Mouse (Mus musculus): ENCODE data around the gene Fam102a. TPM values are rescaled to one million over a fixed set of nuclear protein-coding genes. Genes with fewer than 3 reads are reported as not detected.
A peak's percentile ranks its signal among the peaks of the same experiment; 100 is the strongest.

Gene Fam102a
- polyA plus RNA-seq, 1 experiment from 2014 or later = 12.3 TPM

GRCm38 (mm10) chr2:32568149-32568548, 33.0 kb downstream of the Fam102a start:
- ATAC-seq (ENCODE audit: insufficient number of reproducible peaks, insufficient read depth, low FRiP score, low TSS enrichment, low read depth) = no peak
- WGBS = 77% methylated on average over 5 of the region's 5 CpGs
- Histone ChIP-seq H3K27me3 (no peaks in the 10 kb centered on the region), H3K9me3 (no peaks in the 10 kb centered on the region), H3K27ac (no peak overlapping the region), H3K9ac (replicated peaks) (no peak overlapping the region), H3K36me3 (peaks cover 70% of the 10 kb centered on the region), H3K4me2 (no peak overlapping the region), H3K4me1 (replicated peaks) (peaks cover 12% of the 10 kb centered on the region), H3K4me3 (replicated peaks) (no peak overlapping the region)

- ATAC-seq (ENCODE audit: insufficient number of reproducible peaks, insufficient read depth, low FRiP score, low TSS enrichment, low read depth) = no peak
- no peak overlapping the region for H3K27ac ChIP-seq
- H3K9ac ChIP-seq (replicated peaks) = no peak overlapping the region
- H3K4me2 ChIP-seq = no peak overlapping the region
- H3K36me3 ChIP-seq = peaks cover 64% of the 10 kb centered on the region
- H3K27me3 ChIP-seq = no peaks in the 10 kb centered on the region
- 91% methylated on average over 3 of the region's 3 CpGs for WGBS
- no peaks in the 10 kb centered on the region for H3K9me3 ChIP-seq
- H3K4me1 ChIP-seq (replicated peaks) = peaks cover 12% of the 10 kb centered on the region
- no peak overlapping the region for H3K4me3 ChIP-seq (replicated peaks)
Measured at GRCm38 (mm10) chr2:32568941-32569340, 33.8 kb downstream of the Fam102a start.

GRCm38 (mm10) chr2:32570698-32571494, 35.8 kb downstream of the Fam102a start, which contains the start of gene Dpm2:
TSS of gene Dpm2 (plus strand) at chr2:32570858.
- WGBS = 2% methylated on average over 36 of the region's 36 CpGs
- no peaks in the 10 kb centered on the region for H3K9me3 ChIP-seq
- peak within 1 kb of the TSS; percentile 68 for H3K9ac ChIP-seq (replicated peaks)
- peaks cover 45% of the 10 kb centered on the region for H3K36me3 ChIP-seq
- no peaks in the 10 kb centered on the region for H3K27me3 ChIP-seq
- peak within 1 kb of the TSS; percentile 56; the same call in 1 of the 2 replicates for H3K27ac ChIP-seq
- H3K4me2 ChIP-seq = peak within 1 kb of the TSS; percentile 93
- H3K4me1 ChIP-seq (replicated peaks) = peaks cover 15% of the 10 kb centered on the region
- H3K4me3 ChIP-seq (replicated peaks) = peak within 1 kb of the TSS; percentile 75
- peak; percentile 72 for ATAC-seq (ENCODE audit: insufficient number of reproducible peaks, insufficient read depth, low FRiP score, low TSS enrichment, low read depth)

- Histone ChIP-seq H3K36me3 (peaks cover 33% of the 10 kb centered on the region), H3K4me3 (replicated peaks) (no peak overlapping the region), H3K27me3 (peaks cover 10% of the 10 kb centered on the region), H3K27ac (no peak overlapping the region), H3K4me1 (replicated peaks) (peaks cover 18% of the 10 kb centered on the region), H3K9ac (replicated peaks) (no peak overlapping the region), H3K9me3 (no peaks in the 10 kb centered on the region), H3K4me2 (peak overlapping the region; percentile 93; the same call in 1 of the 2 replicates)
- WGBS = 90% methylated on average over 11 of the region's 11 CpGs
- ATAC-seq (ENCODE audit: insufficient number of reproducible peaks, insufficient read depth, low FRiP score, low TSS enrichment, low read depth) = no peak
Measured at GRCm38 (mm10) chr2:32572196-32572595, 37.1 kb downstream of the Fam102a start.

- peaks cover 33% of the 10 kb centered on the region for H3K27me3 ChIP-seq
- peak within 1 kb of the TSS; percentile 54 for H3K4me3 ChIP-seq (replicated peaks)
- ATAC-seq (ENCODE audit: insufficient number of reproducible peaks, insufficient read depth, low FRiP score, low TSS enrichment, low read depth) = no peak
- H3K36me3 ChIP-seq = peaks cover 13% of the 10 kb centered on the region; the same call in 1 of the 2 replicates
- peak within 1 kb of the TSS; percentile 68 for H3K9ac ChIP-seq (replicated peaks)
- 0 out of 2 replicates have a peak within 1 kb of the TSS, but pooled peaks have one; percentile 45 for H3K27ac ChIP-seq
- WGBS = 79% methylated on average over 6 of the region's 6 CpGs
- H3K4me2 ChIP-seq = peak within 1 kb of the TSS; percentile 94
- peaks cover 21% of the 10 kb centered on the region for H3K4me1 ChIP-seq (replicated peaks)
- no peaks in the 10 kb centered on the region for H3K9me3 ChIP-seq
Measured at GRCm38 (mm10) chr2:32574497-32574896, 39.4 kb downstream of the Fam102a start, which contains the start of gene Pip5kl1. TSS of gene Pip5kl1 (plus strand) at chr2:32574797.

GRCm38 (mm10) chr2:32574901-32575585, 39.9 kb downstream of the Fam102a start:
- Histone ChIP-seq H3K9me3 (no peaks in the 10 kb centered on the region), H3K36me3 (peaks cover 13% of the 10 kb centered on the region; the same call in 1 of the 2 replicates), H3K27ac (0 out of 2 replicates have a peak overlapping the region, but pooled peaks have one; percentile 45), H3K4me2 (peak overlapping the region; percentile 94), H3K27me3 (peaks cover 39% of the 10 kb centered on the region), H3K4me1 (replicated peaks) (peaks cover 21% of the 10 kb centered on the region), H3K9ac (replicated peaks) (peak overlapping the region; percentile 68), H3K4me3 (replicated peaks) (peak overlapping the region; percentile 54)
- 1% methylated on average over 26 of the region's 26 CpGs for WGBS
- ATAC-seq (ENCODE audit: insufficient number of reproducible peaks, insufficient read depth, low FRiP score, low TSS enrichment, low read depth) = no peak

GRCm38 (mm10) chr2:32575586-32576160, 40.5 kb downstream of the Fam102a start, which contains the start of gene 9430097D07Rik:
TSS of gene 9430097D07Rik (minus strand) at chr2:32575684.
- H3K9ac ChIP-seq (replicated peaks) = peak within 1 kb of the TSS; percentile 68
- peak within 1 kb of the TSS; percentile 54 for H3K4me3 ChIP-seq (replicated peaks)
- H3K9me3 ChIP-seq = no peaks in the 10 kb centered on the region
- WGBS = 7% methylated on average over 28 of the region's 28 CpGs
- peak within 1 kb of the TSS; percentile 94 for H3K4me2 ChIP-seq
- peaks cover 21% of the 10 kb centered on the region for H3K4me1 ChIP-seq (replicated peaks)
- ATAC-seq (ENCODE audit: insufficient number of reproducible peaks, insufficient read depth, low FRiP score, low TSS enrichment, low read depth) = peak; percentile 45; the same call in 1 of the 2 replicates
- H3K27ac ChIP-seq = 0 out of 2 replicates have a peak within 1 kb of the TSS, but pooled peaks have one; percentile 45
- H3K36me3 ChIP-seq = peaks cover 13% of the 10 kb centered on the region; the same call in 1 of the 2 replicates
- H3K27me3 ChIP-seq = peaks cover 42% of the 10 kb centered on the region

GRCm38 (mm10) chr2:32576532-32576931, 41.4 kb downstream of the Fam102a start:
- peaks cover 42% of the 10 kb centered on the region for H3K27me3 ChIP-seq

GRCm38 (mm10) chr2:32578146-32579046, 43.3 kb downstream of the Fam102a start:
- ATAC-seq (ENCODE audit: insufficient number of reproducible peaks, insufficient read depth, low FRiP score, low TSS enrichment, low read depth) = no peak
- no peak overlapping the region for H3K4me2 ChIP-seq
- no peaks in the 10 kb centered on the region; the same call in 1 of the 2 replicates for H3K36me3 ChIP-seq
- peaks cover 54% of the 10 kb centered on the region for H3K27me3 ChIP-seq
- no peak overlapping the region for H3K4me3 ChIP-seq (replicated peaks)
- H3K27ac ChIP-seq = no peak overlapping the region
- H3K4me1 ChIP-seq (replicated peaks) = peaks cover 16% of the 10 kb centered on the region
- H3K9me3 ChIP-seq = no peaks in the 10 kb centered on the region
- H3K9ac ChIP-seq (replicated peaks) = no peak overlapping the region
- 36% methylated on average over 24 of the region's 30 CpGs for WGBS

More at GRCm38 (mm10) chr2:32576532-32576931, 41.4 kb downstream of the Fam102a start:
- H3K4me3 ChIP-seq (replicated peaks) = no peak overlapping the region
- H3K9me3 ChIP-seq = no peaks in the 10 kb centered on the region
- ATAC-seq (ENCODE audit: insufficient number of reproducible peaks, insufficient read depth, low FRiP score, low TSS enrichment, low read depth) = no peak
- H3K4me2 ChIP-seq = 0 out of 2 replicates have a peak overlapping the region, but pooled peaks have one; percentile 94
- H3K4me1 ChIP-seq (replicated peaks) = peaks cover 18% of the 10 kb centered on the region
- peaks cover 13% of the 10 kb centered on the region; the same call in 1 of the 2 replicates for H3K36me3 ChIP-seq
- H3K27ac ChIP-seq = no peak overlapping the region
- H3K9ac ChIP-seq (replicated peaks) = no peak overlapping the region
- 90% methylated on average over 9 of the region's 9 CpGs for WGBS
